Mouse (Mus musculus): ENCODE measurements at regions not wholly inside any gene's neighbourhood (a gene's known extent, or its start where the extent isn't known, plus 50 kb on each side); places are given as distances from the start of the nearest gene placed in this dataset.

DNA sequence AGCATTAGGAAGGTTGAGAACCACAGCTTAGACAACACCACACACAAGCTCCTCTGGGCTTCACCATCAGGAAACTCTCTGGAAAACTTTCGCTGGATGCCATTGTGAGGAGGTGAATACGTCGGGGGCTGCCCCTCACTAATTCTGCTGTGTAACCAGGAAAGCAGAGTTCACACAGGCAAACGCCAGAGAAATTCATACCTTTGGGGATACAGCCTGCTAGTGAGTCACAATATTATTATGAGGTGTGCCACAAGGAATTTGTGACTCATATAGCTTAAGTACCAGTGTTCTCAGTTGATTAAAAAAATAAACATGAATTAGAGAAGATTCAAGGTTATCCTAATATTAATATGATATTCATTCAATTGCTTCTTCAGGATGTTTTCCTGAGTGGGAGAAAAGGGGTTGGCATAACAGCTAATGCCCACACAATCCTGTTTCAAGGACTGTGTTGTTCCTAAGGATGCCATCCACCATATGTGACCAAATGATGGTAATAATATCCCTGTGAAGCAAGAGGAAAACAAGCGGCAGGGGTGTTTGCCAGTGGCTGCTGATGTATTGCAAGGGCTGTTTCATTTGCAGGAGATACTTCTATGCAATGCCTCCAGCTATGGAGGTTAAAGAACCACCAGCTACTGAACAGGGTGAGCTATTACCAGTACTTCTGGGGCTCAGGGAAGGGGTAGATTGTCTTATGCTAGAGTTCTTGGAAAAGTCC, 148.4 kb upstream of the Adra1b start:
- no peaks in the 10 kb centered on the region for H3K27me3 ChIP-seq (replicated peaks)
- H3K4me2 ChIP-seq, result no peak overlapping the region
- no peak overlapping the region for H3K27ac ChIP-seq (ENCODE audit: poor library complexity, severe bottlenecking)
- 71% methylated on average over 5 of the region's 5 CpGs for WGBS
- ATAC-seq (ENCODE audit: insufficient number of reproducible peaks, low FRiP score), result no peak
- no peaks in the 10 kb centered on the region for H3K36me3 ChIP-seq
- H3K4me1 ChIP-seq (replicated peaks), result no peaks in the 10 kb centered on the region
- no peak overlapping the region for H3K9ac ChIP-seq
- no peak overlapping the region for H3K4me3 ChIP-seq
- H3K9me3 ChIP-seq (replicated peaks), result no peaks in the 10 kb centered on the region

DNA sequence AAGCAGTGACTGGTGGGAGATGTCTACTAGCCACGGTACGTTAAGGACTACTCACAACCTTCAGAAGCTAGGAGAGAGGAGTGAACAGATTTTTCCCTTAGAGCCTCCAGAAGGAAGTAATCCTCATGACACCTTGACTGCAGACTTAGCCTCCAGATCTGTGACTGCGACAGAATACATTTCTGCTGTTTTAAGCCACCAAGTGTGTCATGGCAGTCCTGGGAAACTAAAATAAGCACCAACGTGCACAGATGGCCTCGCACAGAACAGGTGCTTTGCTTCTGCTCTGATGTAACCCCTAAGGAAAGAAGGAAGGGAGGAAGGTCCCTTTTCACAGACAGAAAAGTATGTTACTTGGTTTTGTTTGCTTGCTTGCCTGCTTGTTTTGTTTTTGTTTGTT, 151.5 kb upstream of the Adra1b start:
- Histone ChIP-seq H3K27me3 (replicated peaks) (no peaks in the 10 kb centered on the region), H3K36me3 (no peaks in the 10 kb centered on the region), H3K4me1 (replicated peaks) (no peaks in the 10 kb centered on the region), H3K4me3 (no peak overlapping the region), H3K4me2 (no peak overlapping the region), H3K9ac (no peak overlapping the region), H3K27ac (ENCODE audit: poor library complexity, severe bottlenecking) (no peak overlapping the region), H3K9me3 (replicated peaks) (no peaks in the 10 kb centered on the region)
- ATAC-seq (ENCODE audit: insufficient number of reproducible peaks, low FRiP score), result no peak
- 79% methylated on average over 5 of the region's 5 CpGs for WGBS

DNA sequence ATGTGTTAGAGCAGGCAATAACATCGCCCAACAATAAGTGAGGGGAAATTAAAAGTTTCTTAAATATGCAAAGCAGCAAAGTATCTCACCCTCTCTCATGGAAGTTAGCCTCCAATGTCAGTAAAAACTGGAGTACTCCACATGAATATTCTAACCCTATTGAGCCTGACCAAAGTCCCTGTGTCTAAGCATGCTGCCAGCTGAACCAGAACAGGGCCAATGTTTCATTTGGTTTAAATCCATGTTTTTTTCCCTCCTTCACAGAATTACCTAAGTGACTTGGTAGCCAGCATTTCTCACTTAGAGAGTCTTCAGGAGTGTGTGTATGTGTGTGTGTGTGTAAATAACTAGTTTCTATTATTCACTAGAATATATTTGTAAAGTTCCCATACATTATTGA, 161.4 kb upstream of the Adra1b start:
- Histone ChIP-seq H3K27ac (ENCODE audit: poor library complexity, severe bottlenecking) (no peak overlapping the region), H3K36me3 (no peaks in the 10 kb centered on the region), H3K4me3 (no peak overlapping the region), H3K9ac (no peak overlapping the region), H3K4me1 (replicated peaks) (no peaks in the 10 kb centered on the region), H3K27me3 (replicated peaks) (no peaks in the 10 kb centered on the region), H3K9me3 (replicated peaks) (no peaks in the 10 kb centered on the region), H3K4me2 (no peak overlapping the region)
- WGBS, result 73% methylated on average over 1 of the region's 1 CpGs
- ATAC-seq (ENCODE audit: insufficient number of reproducible peaks, low FRiP score), result no peak

DNA sequence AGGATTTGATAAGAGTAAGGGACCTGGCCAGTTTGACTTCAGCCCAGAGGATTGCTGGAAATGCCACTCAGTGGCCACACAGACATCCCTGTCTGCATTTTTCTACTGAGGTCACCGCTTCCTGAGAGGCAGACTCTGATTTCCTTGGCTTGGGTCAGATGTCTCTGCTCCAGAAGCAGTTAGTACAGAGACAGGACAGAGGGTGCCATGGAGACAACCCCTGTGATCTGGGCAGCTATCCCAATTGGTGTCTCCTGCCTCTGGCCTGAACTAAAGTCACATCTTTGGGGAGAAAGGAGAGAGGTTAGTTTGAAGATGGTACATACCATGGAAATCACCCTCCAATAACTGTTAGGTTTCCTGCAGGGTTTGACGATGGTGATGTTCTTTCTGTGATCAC, 165.2 kb upstream of the Adra1b start:
- no peak overlapping the region for H3K9ac ChIP-seq
- H3K27ac ChIP-seq (ENCODE audit: poor library complexity, severe bottlenecking), result no peak overlapping the region
- no peaks in the 10 kb centered on the region for H3K27me3 ChIP-seq (replicated peaks)
- 75% methylated on average over 2 of the region's 2 CpGs for WGBS
- no peak overlapping the region for H3K4me3 ChIP-seq
- no peaks in the 10 kb centered on the region for H3K36me3 ChIP-seq
- no peaks in the 10 kb centered on the region for H3K4me1 ChIP-seq (replicated peaks)
- H3K4me2 ChIP-seq, result no peak overlapping the region
- no peak for ATAC-seq (ENCODE audit: insufficient number of reproducible peaks, low FRiP score)
- H3K9me3 ChIP-seq (replicated peaks), result no peaks in the 10 kb centered on the region

DNA sequence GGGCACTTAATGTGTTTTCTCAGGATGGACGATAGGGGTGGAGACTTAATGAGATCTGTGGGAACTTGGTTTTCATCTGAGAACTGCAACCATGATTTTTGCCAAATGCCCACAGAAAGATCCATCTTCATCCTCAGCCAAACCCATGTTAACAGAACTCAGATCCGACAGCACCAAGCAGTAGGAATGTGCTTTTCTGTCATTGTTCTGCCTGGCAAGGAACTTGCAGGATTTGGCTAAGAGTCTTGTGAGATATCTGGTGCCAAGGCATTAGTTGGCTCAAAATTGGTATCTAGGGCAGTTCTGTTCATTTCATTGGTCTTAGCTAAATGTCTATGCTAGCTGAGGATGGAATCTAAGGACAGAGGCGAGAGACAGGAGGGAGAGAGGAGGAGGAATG, 182.7 kb upstream of the Adra1b start:
- Histone ChIP-seq H3K36me3 (no peaks in the 10 kb centered on the region), H3K9ac (no peak overlapping the region), H3K9me3 (replicated peaks) (no peaks in the 10 kb centered on the region), H3K4me2 (no peak overlapping the region), H3K4me3 (no peak overlapping the region), H3K27me3 (replicated peaks) (no peaks in the 10 kb centered on the region), H3K4me1 (replicated peaks) (no peaks in the 10 kb centered on the region), H3K27ac (ENCODE audit: poor library complexity, severe bottlenecking) (no peak overlapping the region)
- no peak for ATAC-seq (ENCODE audit: insufficient number of reproducible peaks, low FRiP score)
- 75% methylated on average over 3 of the region's 3 CpGs for WGBS

DNA sequence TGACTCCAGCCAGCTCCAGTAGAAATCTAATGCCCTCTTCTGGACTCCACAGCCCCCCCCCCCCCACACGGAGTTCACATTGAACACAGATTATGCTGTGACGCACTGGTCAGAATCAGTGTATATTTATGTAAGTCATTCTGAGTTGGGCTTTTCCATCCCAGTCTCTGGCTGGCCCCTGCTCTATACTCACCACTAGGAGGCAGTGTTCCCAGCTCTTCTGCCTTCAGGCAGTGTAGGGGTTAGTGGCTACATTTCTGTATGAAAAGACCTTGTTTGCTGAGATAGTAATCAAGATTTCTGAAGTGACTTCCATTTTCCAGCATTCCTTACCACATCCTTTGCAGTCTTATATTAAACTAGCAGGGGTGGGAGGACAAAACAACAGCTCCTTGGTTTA, 185.9 kb upstream of the Adra1b start:
- no peak overlapping the region for H3K9ac ChIP-seq
- WGBS, result 74% methylated on average over 2 of the region's 2 CpGs
- ATAC-seq (ENCODE audit: insufficient number of reproducible peaks, low FRiP score), result no peak

DNA sequence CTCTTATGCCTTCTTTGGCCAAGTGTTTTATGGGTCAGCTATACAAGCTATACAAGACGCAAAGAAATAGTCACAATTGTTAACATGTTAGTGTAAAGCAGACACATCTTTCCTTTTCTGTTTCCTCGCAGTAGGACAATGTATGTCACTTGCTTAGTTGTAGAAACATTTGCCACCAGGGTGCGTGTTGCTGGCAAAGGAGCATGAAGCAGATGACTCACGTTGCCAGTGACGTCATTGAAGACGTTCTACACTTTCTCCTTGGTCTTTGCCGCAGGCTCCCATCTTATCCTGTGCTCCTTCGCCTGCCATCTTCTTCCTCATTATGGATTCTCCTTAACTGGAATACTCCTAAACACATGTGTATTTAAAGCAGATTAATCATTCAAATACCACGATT, 188.5 kb upstream of the Adra1b start:
- Histone ChIP-seq H3K27ac (ENCODE audit: poor library complexity, severe bottlenecking) (no peak overlapping the region), H3K36me3 (no peaks in the 10 kb centered on the region), H3K27me3 (replicated peaks) (no peaks in the 10 kb centered on the region), H3K9me3 (replicated peaks) (0 out of 2 replicates have a peak, but pooled peaks cover 4% of the 10 kb centered on the region), H3K9ac (no peak overlapping the region), H3K4me3 (no peak overlapping the region), H3K4me2 (no peak overlapping the region), H3K4me1 (replicated peaks) (no peaks in the 10 kb centered on the region)
- ATAC-seq (ENCODE audit: insufficient number of reproducible peaks, low FRiP score), result no peak
- WGBS, result 84% methylated on average over 9 of the region's 9 CpGs

More for the DNA sequence above, 185.9 kb upstream of the Adra1b start:
- no peaks in the 10 kb centered on the region for H3K9me3 ChIP-seq (replicated peaks)
- no peaks in the 10 kb centered on the region for H3K27me3 ChIP-seq (replicated peaks)
- H3K4me3 ChIP-seq, result no peak overlapping the region
- H3K4me1 ChIP-seq (replicated peaks), result no peaks in the 10 kb centered on the region
- no peaks in the 10 kb centered on the region for H3K36me3 ChIP-seq
- no peak overlapping the region for H3K4me2 ChIP-seq
- H3K27ac ChIP-seq (ENCODE audit: poor library complexity, severe bottlenecking), result no peak overlapping the region

DNA sequence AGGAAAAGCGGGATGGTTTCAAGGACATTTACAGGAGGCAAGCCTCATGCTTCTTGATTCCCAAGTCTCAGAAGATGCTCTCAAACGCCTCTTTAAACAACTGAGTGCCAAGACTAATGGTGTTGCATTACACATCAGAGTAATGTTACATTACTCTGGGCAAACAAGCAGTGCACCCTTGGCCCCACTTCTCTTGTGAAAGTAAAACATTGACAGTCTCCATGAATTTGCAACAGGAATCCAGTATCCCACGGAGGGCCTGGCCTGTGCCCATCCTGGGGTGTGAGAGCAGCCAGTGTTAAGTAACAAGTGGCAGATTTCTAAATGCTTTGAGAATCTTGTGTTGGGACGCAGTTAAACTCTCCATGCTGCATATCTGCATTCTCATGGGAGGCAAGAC, 194.3 kb upstream of the Adra1b start:
- no peak overlapping the region for H3K4me2 ChIP-seq
- H3K9ac ChIP-seq, result no peak overlapping the region
- no peak overlapping the region for H3K4me3 ChIP-seq
- H3K4me1 ChIP-seq (replicated peaks), result no peaks in the 10 kb centered on the region
- no peak for ATAC-seq (ENCODE audit: insufficient number of reproducible peaks, low FRiP score)
- H3K27ac ChIP-seq (ENCODE audit: poor library complexity, severe bottlenecking), result no peak overlapping the region
- H3K27me3 ChIP-seq (replicated peaks), result no peaks in the 10 kb centered on the region
- H3K9me3 ChIP-seq (replicated peaks), result 0 out of 2 replicates have a peak, but pooled peaks cover 4% of the 10 kb centered on the region
- H3K36me3 ChIP-seq, result no peaks in the 10 kb centered on the region
- WGBS, result 62% methylated on average over 4 of the region's 4 CpGs

DNA sequence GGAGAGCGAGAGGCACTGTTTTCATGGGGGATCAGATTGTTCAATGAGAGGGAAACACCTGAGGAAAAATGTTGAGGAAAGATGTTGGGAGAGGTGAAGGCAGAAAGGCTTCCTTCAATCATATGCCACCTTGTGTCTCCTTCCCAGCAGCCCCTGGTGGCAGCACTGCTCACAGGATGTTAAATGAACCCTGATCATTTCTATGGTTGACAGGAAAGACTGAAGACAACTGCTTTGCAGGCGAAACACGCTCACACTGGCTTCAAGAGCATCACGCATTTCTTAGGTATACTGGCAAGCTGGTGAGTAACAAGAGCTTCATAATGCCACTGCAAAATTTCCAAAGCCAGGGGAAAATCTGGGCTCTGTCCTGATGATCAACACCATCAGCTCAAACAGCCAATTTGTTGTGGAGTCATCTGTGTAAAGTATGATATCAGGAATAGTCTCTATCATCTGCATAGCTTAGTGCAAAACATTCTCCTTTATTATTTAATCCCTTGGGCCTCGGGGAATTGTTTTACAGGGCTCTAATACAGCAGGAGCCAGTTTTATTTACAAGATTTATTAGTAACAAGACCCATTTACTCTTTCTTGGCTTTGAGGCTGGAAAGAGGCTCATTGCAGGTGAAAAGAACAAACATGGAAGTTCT, 202.3 kb upstream of the Adra1b start:
- no peak overlapping the region for H3K9ac ChIP-seq
- no peaks in the 10 kb centered on the region for H3K27me3 ChIP-seq (replicated peaks)
- no peak overlapping the region for H3K4me2 ChIP-seq
- H3K4me1 ChIP-seq (replicated peaks), result peaks cover 6% of the 10 kb centered on the region; the same call in 1 of the 2 replicates
- no peak overlapping the region for H3K27ac ChIP-seq (ENCODE audit: poor library complexity, severe bottlenecking)
- H3K4me3 ChIP-seq, result no peak overlapping the region
- ATAC-seq (ENCODE audit: insufficient number of reproducible peaks, low FRiP score), result no peak
- H3K9me3 ChIP-seq (replicated peaks), result no peaks in the 10 kb centered on the region
- 76% methylated on average over 5 of the region's 5 CpGs for WGBS
- H3K36me3 ChIP-seq, result no peaks in the 10 kb centered on the region

DNA sequence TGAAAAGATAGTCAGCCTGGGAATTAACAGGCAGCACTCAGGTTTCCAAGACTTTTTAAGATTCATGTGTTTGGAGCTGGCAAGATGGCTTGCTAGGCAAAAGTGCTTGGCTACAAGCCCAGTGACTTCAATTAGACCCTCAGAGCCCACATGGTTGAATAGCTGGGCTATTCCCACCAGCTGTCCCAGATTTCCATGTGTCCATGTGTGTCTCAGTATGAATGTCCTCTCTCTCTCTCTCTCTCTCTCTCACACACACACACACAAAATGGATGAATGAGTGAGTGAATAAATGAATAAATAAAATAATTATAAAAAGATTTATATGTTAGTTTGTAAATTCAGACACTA, 202.8 kb upstream of the Adra1b start:
- no peak for ATAC-seq (ENCODE audit: insufficient number of reproducible peaks, low FRiP score)
- Histone ChIP-seq H3K27ac (ENCODE audit: poor library complexity, severe bottlenecking) (no peak overlapping the region), H3K36me3 (no peaks in the 10 kb centered on the region), H3K9me3 (replicated peaks) (no peaks in the 10 kb centered on the region), H3K9ac (no peak overlapping the region), H3K27me3 (replicated peaks) (no peaks in the 10 kb centered on the region), H3K4me1 (replicated peaks) (peaks cover 6% of the 10 kb centered on the region; the same call in 1 of the 2 replicates), H3K4me2 (no peak overlapping the region), H3K4me3 (no peak overlapping the region)

DNA sequence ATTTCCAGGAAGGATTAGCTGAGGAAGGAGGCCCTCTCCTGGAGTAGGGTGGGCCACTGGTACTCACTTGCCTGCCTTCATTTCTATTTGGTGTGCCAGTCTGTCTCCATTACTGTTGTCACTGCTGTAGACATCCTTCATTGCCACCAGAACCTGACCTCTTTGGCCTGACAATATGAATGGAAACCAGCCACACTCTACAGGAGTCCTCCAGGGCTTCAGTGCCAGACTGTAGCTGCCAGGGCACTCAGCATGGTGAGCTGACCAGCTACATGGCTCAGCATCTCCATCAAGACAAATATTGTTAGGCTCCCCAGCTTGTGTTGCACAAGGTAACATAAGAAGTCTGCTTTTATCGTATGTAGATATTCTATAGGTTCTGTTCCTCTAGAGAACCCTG, 205.2 kb upstream of the Adra1b start:
- H3K27ac ChIP-seq (ENCODE audit: poor library complexity, severe bottlenecking), result no peak overlapping the region
- ATAC-seq (ENCODE audit: insufficient number of reproducible peaks, low FRiP score), result no peak
- no peak overlapping the region for H3K4me2 ChIP-seq
- no peak overlapping the region for H3K9ac ChIP-seq
- no peaks in the 10 kb centered on the region for H3K36me3 ChIP-seq
- no peaks in the 10 kb centered on the region for H3K27me3 ChIP-seq (replicated peaks)
- WGBS, result 93% methylated on average over 1 of the region's 1 CpGs
- H3K4me3 ChIP-seq, result no peak overlapping the region
- H3K4me1 ChIP-seq (replicated peaks), result peaks cover 6% of the 10 kb centered on the region; the same call in 1 of the 2 replicates
- no peaks in the 10 kb centered on the region for H3K9me3 ChIP-seq (replicated peaks)

DNA sequence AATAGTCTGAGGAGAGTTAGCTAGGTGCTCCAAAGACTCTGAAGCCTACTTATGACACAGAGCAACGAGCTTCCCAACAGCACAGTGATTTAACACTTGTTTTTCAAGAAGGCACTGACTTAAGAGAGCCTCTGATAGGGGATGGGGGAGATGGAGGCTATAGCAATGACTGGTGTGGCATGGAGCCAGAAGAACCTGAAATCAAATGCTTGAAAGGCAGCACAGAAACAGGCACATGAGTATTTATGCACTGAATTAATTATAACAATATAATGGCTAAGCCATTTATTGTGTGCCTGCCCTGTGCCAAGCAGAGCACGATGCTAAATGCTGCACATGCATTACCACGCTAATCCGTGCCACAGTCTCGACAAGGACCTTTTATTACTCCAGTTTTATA, 210.5 kb upstream of the Adra1b start:
- H3K4me3 ChIP-seq, result no peak overlapping the region
- H3K9ac ChIP-seq, result no peak overlapping the region
- H3K27me3 ChIP-seq (replicated peaks), result no peaks in the 10 kb centered on the region
- H3K9me3 ChIP-seq (replicated peaks), result no peaks in the 10 kb centered on the region
- no peaks in the 10 kb centered on the region for H3K36me3 ChIP-seq
- 75% methylated on average over 5 of the region's 5 CpGs for WGBS
- H3K4me2 ChIP-seq, result no peak overlapping the region
- no peak overlapping the region for H3K27ac ChIP-seq (ENCODE audit: poor library complexity, severe bottlenecking)
- no peaks in the 10 kb centered on the region for H3K4me1 ChIP-seq (replicated peaks)
- no peak for ATAC-seq (ENCODE audit: insufficient number of reproducible peaks, low FRiP score)

All from heart, embryonic 12.5 days (tissue).